Mouse (Mus musculus) megakaryocyte, embryonic 14.5 days (primary cell): Measurements from ENCODE around the gene Gli2. TPM values are rescaled to one million over a fixed set of nuclear protein-coding genes. Genes with fewer than 3 reads are reported as not detected.
A peak's percentile ranks its signal among the peaks of the same experiment; 100 is the strongest.

Experiments used
- H3K27me3 ChIP-seq: replicated peaks from 2 replicates; pipeline ENCODE3; 2012; ENCODE audit warnings: inconsistent platforms
- H3K36me3 ChIP-seq: replicated peaks from 2 replicates; pipeline ENCODE3; 2012; ENCODE audit warnings: low read length, inconsistent platforms, mixed read lengths
- H3K4me1 ChIP-seq: 2 replicates; pipeline ENCODE4 v1.6.1; 2012; ENCODE audit warnings: inconsistent platforms
- H3K4me3 ChIP-seq: replicated peaks from 2 replicates; pipeline ENCODE3; 2012; ENCODE audit warnings: moderate library complexity, mild to moderate bottlenecking, inconsistent platforms
- H3K9me3 ChIP-seq: 2 replicates; pipeline ENCODE4 v1.6.1; 2012; ENCODE audit warnings: inconsistent platforms
- FLI1 ChIP-seq: IDR thresholded peaks from 2 replicates; pipeline ENCODE4 v1.6.1; 2012; ENCODE audit warnings: low read length, inconsistent platforms, mixed read lengths
- GATA1 ChIP-seq: IDR thresholded peaks from 3 replicates; pipeline ENCODE4 v1.6.1; 2012; ENCODE audit warnings: mixed read lengths, low read length, inconsistent platforms, borderline replicate concordance
- polyA plus RNA-seq: library from polyadenylated mRNA; stranded (reverse); fragments of >175 nt; gene quantifications from 2 replicates; pipeline ENCODE4 v1.2.3, GENCODE M21; 2012; ENCODE audit warnings: low replicate concordance; ENCODE audit not compliant: insufficient read depth

The Gli2 gene
- polyA plus RNA-seq: not detected in 2 replicates

DNA sequence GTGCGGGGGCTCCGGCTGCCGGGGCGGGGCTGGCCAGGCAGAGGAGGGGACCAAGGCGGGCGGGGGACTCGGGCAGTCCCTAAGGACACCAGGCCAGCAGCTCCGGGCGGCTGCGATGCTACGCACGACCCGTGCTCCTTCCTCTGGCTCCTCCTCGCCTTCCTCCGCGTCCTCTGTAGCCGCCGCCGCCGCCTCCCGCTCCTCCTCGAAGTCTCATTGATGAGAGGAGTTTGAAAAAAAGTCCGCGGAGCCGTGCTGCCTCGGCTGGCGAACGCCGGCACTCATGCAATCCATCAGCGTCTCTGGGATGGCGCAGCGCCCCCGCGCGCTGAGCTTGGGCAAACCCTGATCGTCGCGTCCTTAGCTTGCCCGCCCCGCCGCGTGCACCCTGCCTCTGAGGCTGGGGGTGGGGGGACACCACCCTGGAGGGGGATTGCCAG lies at the start of gene Gli2:
Gene Gli2 (minus strand): TSS at position 218 of the 440 bp plus-strand sequence.
- Histone ChIP-seq H3K4me3 (peak within 1 kb of the TSS; percentile 86), H3K36me3 (no peaks in the 10 kb centered on the region), H3K27me3 (peaks cover 73% of the 10 kb centered on the region), H3K9me3 (peaks cover 20% of the 10 kb centered on the region), H3K4me1 (peaks cover 30% of the 10 kb centered on the region)
- TF ChIP-seq GATA1: no peak
- no peak for TF ChIP-seq FLI1

DNA sequence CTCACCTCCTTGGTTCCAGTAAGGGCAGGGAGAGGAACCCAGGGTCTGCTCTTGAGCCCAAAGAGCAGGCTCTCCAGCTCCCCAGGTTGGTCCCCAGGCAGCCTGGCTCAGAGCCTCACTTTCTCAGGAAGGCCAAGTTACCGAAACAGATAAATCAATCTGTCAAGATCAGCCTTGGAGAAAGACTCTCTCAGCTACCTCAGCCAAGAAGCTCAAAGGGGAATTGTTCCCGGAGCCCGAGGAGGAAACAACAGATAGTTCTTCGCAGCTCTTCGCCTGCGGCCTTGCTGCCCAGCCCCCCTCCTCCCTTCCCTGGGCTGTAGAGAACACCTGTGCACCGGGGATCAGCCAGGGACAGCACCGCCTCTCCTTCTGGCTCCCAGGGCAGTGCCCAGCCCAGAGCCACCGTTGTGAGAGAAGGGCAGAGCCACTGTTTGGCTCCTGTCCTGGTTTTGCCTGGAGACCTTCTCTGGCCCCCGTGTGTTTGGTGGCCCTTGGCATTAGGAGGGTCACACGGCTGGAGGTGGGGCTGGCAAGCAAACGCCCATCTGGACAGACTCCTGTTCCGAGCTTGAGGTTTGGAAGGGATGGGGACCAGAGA lies 44.6 kb upstream of the Gli2 start:
- no peaks in the 10 kb centered on the region for H3K36me3 ChIP-seq
- H3K4me1 ChIP-seq: peaks cover 6% of the 10 kb centered on the region; the same call in 1 of the 2 replicates
- H3K9me3 ChIP-seq: no peaks in the 10 kb centered on the region
- H3K27me3 ChIP-seq: peaks cover 3% of the 10 kb centered on the region
- TF ChIP-seq GATA1 (no peak), FLI1 (no peak)
- H3K4me3 ChIP-seq: no peak overlapping the region

DNA sequence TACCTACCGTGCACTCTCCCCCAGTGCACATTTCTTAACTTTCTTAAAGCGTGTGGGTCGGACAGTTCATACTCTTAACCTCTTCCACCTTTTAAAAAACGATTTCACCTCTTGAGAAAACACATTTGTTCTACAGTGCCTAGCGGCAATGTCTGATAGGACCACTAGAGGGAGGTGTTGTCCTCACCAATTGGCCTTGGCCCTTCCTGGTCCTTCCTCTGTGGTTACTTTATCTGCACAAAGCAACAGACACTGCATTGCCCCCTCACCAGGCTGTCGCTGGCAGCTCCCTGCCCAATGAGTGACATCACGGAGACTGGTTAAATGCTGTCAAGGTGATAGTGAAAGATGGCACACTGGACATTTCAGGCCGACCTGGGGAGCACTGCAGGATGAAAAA lies 40.3 kb upstream of the Gli2 start:
- H3K4me1 ChIP-seq: peaks cover 6% of the 10 kb centered on the region; the same call in 1 of the 2 replicates
- peaks cover 3% of the 10 kb centered on the region for H3K27me3 ChIP-seq
- no peak for TF ChIP-seq FLI1
- TF ChIP-seq GATA1: no peak
- H3K36me3 ChIP-seq: no peaks in the 10 kb centered on the region
- H3K4me3 ChIP-seq: peak overlapping the region; percentile 47
- no peaks in the 10 kb centered on the region for H3K9me3 ChIP-seq

DNA sequence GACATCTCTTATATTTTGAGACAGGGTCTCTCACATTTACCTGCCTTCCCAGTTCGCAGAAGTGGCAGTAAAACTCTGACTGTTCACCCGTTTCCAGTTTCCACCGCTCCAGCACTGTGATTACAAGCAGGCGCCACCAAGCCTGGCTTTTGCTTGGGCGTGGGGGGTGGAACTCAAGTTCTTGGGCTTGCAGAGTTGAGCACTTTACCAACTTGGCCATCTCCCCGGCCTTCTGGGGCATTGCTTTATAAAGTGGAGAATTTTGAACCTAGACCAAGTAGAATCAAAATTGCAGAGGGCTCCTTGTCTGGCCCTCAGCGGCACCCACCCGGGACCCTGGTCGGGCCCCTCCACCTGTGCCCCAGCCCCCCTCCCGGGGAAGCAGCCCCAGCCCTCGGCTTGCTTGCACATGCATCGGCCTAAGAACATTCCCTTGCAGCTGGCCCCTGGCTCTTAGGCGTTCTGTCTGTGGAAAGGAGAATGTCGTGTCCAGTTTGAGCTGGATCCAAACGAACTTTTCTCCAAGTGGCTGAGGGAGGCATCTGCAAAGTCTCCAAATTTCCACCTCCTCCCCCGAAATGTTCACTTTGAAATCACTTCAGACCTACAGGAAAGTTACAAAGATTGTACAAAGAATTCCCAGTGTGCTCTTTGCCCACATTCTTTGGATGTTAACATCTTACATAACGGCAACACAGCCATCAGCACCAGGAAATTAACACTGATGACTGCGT lies 36.6 kb upstream of the Gli2 start:
- Histone ChIP-seq H3K4me3 (no peak overlapping the region), H3K4me1 (0 out of 2 replicates have a peak, but pooled peaks cover 3% of the 10 kb centered on the region), H3K9me3 (no peaks in the 10 kb centered on the region), H3K27me3 (peaks cover 2% of the 10 kb centered on the region), H3K36me3 (no peaks in the 10 kb centered on the region)
- TF ChIP-seq FLI1 (no peak), GATA1 (no peak)

DNA sequence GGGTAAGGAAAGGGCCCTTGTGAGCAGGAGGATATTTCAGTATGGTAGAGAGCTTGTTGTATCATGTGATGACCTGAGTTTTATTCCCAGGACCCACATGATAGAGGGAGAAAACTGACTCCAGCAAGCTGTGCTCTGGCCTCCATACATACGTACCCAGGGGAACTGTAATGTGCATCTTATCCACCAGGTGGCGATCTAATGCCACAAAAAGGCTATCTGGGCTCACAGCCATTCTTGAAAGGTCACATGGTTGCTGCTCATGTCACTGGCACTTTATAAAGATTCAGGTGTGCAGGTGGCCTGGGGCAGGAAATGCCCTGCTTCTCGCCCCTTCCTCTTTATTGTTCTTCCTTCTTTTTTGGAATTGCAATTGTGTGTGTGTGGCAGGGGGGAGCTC lies 34.1 kb upstream of the Gli2 start:
- Histone ChIP-seq H3K36me3 (no peaks in the 10 kb centered on the region), H3K27me3 (peaks cover 2% of the 10 kb centered on the region), H3K9me3 (no peaks in the 10 kb centered on the region), H3K4me1 (peaks cover 6% of the 10 kb centered on the region), H3K4me3 (no peak overlapping the region)
- TF ChIP-seq FLI1 (no peak), GATA1 (no peak)

DNA sequence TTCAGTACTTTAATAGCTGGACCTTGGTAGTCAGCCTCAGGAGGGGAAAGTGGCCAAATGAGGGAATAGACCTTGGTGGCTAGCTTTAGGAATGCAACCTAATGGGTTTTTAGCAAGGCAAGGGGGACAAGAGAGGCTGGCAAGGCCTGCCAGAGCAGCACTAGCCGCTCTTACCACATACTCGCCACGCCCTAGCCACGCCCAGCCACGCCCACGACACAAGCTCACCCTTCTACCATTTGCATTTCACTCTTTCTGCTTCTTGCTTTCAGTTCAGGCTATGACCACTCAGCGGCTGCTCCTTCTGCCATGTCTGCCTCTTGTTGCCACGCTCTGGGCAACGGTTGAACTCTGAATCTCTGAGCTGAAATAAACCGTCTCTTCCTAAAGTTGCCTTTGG lies 32.4 kb upstream of the Gli2 start:
- Histone ChIP-seq H3K9me3 (no peaks in the 10 kb centered on the region), H3K4me3 (no peak overlapping the region), H3K27me3 (peaks cover 2% of the 10 kb centered on the region), H3K36me3 (no peaks in the 10 kb centered on the region), H3K4me1 (peaks cover 6% of the 10 kb centered on the region)
- TF ChIP-seq GATA1 (no peak), FLI1 (no peak)

DNA sequence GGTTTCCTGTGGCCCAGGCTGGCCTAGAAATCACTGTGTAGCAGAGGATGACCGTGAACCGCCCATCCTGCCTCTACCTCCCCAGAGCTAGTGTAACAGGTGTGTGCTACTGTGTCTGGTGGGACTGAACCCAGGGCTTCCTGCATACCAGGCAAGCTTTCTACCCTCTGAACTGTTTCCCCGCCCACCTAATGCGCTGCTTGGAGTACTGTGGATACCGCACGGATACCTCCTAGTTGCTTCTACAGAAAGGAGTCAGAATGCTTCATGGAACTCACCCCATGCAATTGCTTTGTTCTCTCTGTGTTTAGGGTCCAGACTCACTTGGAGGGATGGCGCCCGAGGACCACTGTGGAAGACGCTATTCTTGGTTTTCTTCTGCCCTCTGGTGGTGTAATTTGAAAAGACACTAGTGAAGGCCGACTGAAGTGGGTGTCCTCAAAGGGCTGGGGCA lies 30.1 kb upstream of the Gli2 start:
- no peak for TF ChIP-seq GATA1
- TF ChIP-seq FLI1: no peak
- Histone ChIP-seq H3K36me3 (no peaks in the 10 kb centered on the region), H3K4me3 (peak overlapping the region; percentile 26), H3K27me3 (peaks cover 2% of the 10 kb centered on the region), H3K4me1 (peaks cover 6% of the 10 kb centered on the region), H3K9me3 (no peaks in the 10 kb centered on the region)

DNA sequence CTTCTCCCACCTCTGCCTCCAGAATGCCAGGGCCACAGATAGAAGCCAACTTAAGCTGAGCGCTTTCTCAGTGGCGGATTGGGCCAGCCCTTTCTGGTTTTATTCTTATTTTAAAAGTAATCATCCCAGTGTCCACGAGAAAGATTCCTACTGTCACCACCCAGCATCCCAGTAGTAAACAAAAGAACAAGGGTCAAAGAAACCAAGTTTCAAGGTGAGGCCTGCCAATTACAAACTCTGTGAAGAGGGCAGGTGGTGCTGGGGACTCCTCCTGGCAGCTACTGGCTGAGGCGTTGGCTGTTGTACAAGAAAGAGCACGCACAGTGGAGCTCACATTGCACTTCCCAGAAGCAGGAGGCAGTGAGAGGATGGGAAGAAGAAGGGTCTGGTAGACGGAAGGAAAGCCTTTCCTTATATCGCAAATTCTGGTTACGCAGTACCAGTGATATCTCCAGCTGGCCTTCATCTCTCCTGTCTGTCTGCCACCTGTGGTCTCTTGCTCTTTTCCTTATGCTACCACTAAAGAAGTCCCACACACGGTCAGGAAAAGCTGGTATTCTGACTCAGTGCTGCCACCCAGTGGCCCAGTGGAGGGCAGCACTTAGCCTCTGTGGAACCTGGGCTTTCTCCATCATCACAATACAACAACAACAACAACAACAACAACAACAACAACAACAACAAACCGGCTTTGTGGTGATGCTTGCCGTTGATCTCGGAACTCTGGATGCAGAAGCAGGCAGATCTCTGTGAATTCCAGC lies 29.0 kb upstream of the Gli2 start:
- Histone ChIP-seq H3K27me3 (peaks cover 10% of the 10 kb centered on the region), H3K36me3 (no peaks in the 10 kb centered on the region), H3K4me3 (no peak overlapping the region), H3K4me1 (peaks cover 6% of the 10 kb centered on the region), H3K9me3 (no peaks in the 10 kb centered on the region)
- no peak for TF ChIP-seq GATA1
- no peak for TF ChIP-seq FLI1

DNA sequence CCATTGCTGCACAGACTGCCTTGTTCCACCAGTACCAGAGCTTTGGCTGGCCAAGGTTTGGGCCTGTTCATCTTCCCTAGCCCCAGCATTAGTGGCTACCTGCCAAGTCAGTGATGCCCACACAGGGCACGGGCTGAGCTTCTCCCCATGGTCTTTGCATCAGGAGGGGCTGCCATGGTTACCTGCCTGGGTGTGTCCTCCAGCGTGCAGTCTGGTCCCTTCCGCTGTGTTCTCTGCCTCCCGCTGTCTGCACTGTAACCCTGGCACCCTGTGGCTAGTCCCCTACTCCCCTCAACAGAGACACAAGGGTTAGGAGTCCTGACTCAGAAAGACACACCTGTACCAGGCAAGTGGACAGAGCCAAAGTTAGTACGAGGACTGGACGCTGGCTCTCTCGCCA lies 24.5 kb upstream of the Gli2 start:
- Histone ChIP-seq H3K4me1 (no peaks in the 10 kb centered on the region), H3K4me3 (no peak overlapping the region), H3K36me3 (no peaks in the 10 kb centered on the region), H3K9me3 (no peaks in the 10 kb centered on the region), H3K27me3 (peaks cover 16% of the 10 kb centered on the region)
- TF ChIP-seq GATA1 (no peak), FLI1 (no peak)
